Mouse (Mus musculus) erythroblast, embryonic 14.5 days (primary cell): ENCODE results near the gene Mgst3. TPM values are rescaled to one million over a fixed set of nuclear protein-coding genes. Genes with fewer than 3 reads are reported as not detected.

Source experiments
- H3K27me3 ChIP-seq: 2 replicates; pipeline ENCODE4 v1.6.1; 2012; ENCODE audit warnings: inconsistent platforms; ENCODE audit not compliant: control insufficient read depth
- H3K36me3 ChIP-seq: 2 replicates; pipeline ENCODE4 v1.6.1; 2012; ENCODE audit warnings: mild to moderate bottlenecking, inconsistent platforms; ENCODE audit not compliant: control insufficient read depth
- H3K4me1 ChIP-seq: 2 replicates; pipeline ENCODE4 v1.6.1; 2012; ENCODE audit warnings: inconsistent platforms; ENCODE audit not compliant: control insufficient read depth
- H3K4me3 ChIP-seq: replicated peaks from 2 replicates; pipeline ENCODE3; 2012; ENCODE audit warnings: moderate library complexity, mild to moderate bottlenecking, inconsistent platforms
- H3K9me3 ChIP-seq: 2 replicates; pipeline ENCODE4 v1.6.1; 2012; ENCODE audit warnings: low read length, inconsistent platforms, mixed read lengths; ENCODE audit not compliant: control insufficient read depth
- GATA1 ChIP-seq: IDR thresholded peaks from 2 replicates; pipeline ENCODE4 v1.6.1; 2012; ENCODE audit warnings: low read length, inconsistent platforms, mixed read lengths
- TAL1 ChIP-seq: IDR thresholded peaks from 3 replicates; pipeline ENCODE4 v1.6.1; 2012; ENCODE audit warnings: low read length, inconsistent platforms, mixed read lengths
- polyA plus RNA-seq: library from polyadenylated mRNA; stranded (reverse); fragments of >175 nt; gene quantifications from 2 replicates; pipeline ENCODE4 v1.2.3, GENCODE M21; 2012

Gene Mgst3
- polyA plus RNA-seq, 1 experiment, result 58.2 TPM

- Histone ChIP-seq H3K27me3 (peaks cover 2% of the 10 kb centered on the region; the same call in 1 of the 2 replicates), H3K9me3 (no peaks in the 10 kb centered on the region), H3K4me1 (peaks cover 29% of the 10 kb centered on the region), H3K4me3 (no peak overlapping the region), H3K36me3 (peaks cover 12% of the 10 kb centered on the region)
- TF ChIP-seq GATA1, result no peak
- TF ChIP-seq TAL1, result no peak
Observed at GRCm38 (mm10) chr1:167339177-167339781, 54.4 kb downstream of the Mgst3 start.

- H3K9me3 ChIP-seq, result no peaks in the 10 kb centered on the region
- H3K27me3 ChIP-seq, result 0 out of 2 replicates have a peak, but pooled peaks cover 2% of the 10 kb centered on the region
- H3K4me1 ChIP-seq, result peaks cover 26% of the 10 kb centered on the region
- peaks cover 21% of the 10 kb centered on the region for H3K36me3 ChIP-seq
- H3K4me3 ChIP-seq, result no peak overlapping the region
- TF ChIP-seq GATA1 (no peak), TAL1 (no peak)
Observed at GRCm38 (mm10) chr1:167337463-167338095, 56.1 kb downstream of the Mgst3 start.

GRCm38 (mm10) chr1:167336398-167336797, 57.2 kb downstream of the Mgst3 start:
- H3K4me1 ChIP-seq, result peaks cover 25% of the 10 kb centered on the region
- TF ChIP-seq TAL1 (no peak), GATA1 (no peak)
- no peaks in the 10 kb centered on the region for H3K9me3 ChIP-seq
- peaks cover 33% of the 10 kb centered on the region for H3K36me3 ChIP-seq
- no peak overlapping the region for H3K4me3 ChIP-seq
- H3K27me3 ChIP-seq, result 0 out of 2 replicates have a peak, but pooled peaks cover 2% of the 10 kb centered on the region

GRCm38 (mm10) chr1:167331106-167331505, 62.5 kb downstream of the Mgst3 start:
- Histone ChIP-seq H3K27me3 (no peaks in the 10 kb centered on the region), H3K4me3 (no peak overlapping the region), H3K36me3 (peaks cover 75% of the 10 kb centered on the region), H3K9me3 (no peaks in the 10 kb centered on the region), H3K4me1 (no peaks in the 10 kb centered on the region)
- TF ChIP-seq GATA1 (no peak), TAL1 (no peak)

GRCm38 (mm10) chr1:167328776-167329175, 64.9 kb downstream of the Mgst3 start:
- H3K4me3 ChIP-seq, result no peak overlapping the region
- TF ChIP-seq TAL1, result no peak
- TF ChIP-seq GATA1, result no peak
- H3K4me1 ChIP-seq, result no peaks in the 10 kb centered on the region
- no peaks in the 10 kb centered on the region for H3K27me3 ChIP-seq
- peaks cover 84% of the 10 kb centered on the region for H3K36me3 ChIP-seq
- no peaks in the 10 kb centered on the region for H3K9me3 ChIP-seq

Other genes with a start within 250 kb of the Mgst3 start
- gene Uck2, start 108.5 kb downstream of the Mgst3 start, polyA plus RNA-seq, result 7.2 and 7.4 TPM in 2 replicates
- gene Tmco1, start 85.5 kb downstream of the Mgst3 start, polyA plus RNA-seq, result 2.5 and 2.8 TPM in 2 replicates
- gene Aldh9a1, start 43.9 kb downstream of the Mgst3 start, polyA plus RNA-seq, result 2.2 and 2.6 TPM in 2 replicates
- gene Lrrc52, start 72.9 kb upstream of the Mgst3 start, polyA plus RNA-seq, result not detected in 2 replicates
- not detected in 2 replicates for gene Rxrg, start 204.5 kb upstream of the Mgst3 start, polyA plus RNA-seq